Mouse (Mus musculus) thymus, adult 18-20 months (tissue): Measurements from ENCODE around the gene Spata46.

Experiments
- DNase-seq, 2 experiments: peaks; one replicate each; pipeline ENCODE4 v3.0.0; 2022; ENCODE audit warnings: mixed read lengths in 2 of 2

Gene Spata46

GRCm38 (mm10) chr1:170343081-170343480 lies 34.5 kb downstream of the Spata46 start:
- no peak for DNase-seq

GRCm38 (mm10) chr1:170343906-170344305 lies 35.3 kb downstream of the Spata46 start:
- no peak for DNase-seq

GRCm38 (mm10) chr1:170346266-170346665 lies 37.7 kb downstream of the Spata46 start:
- no peak for DNase-seq

- DNase-seq, result no peak
These were observed 42.5 kb downstream of the Spata46 start for GRCm38 (mm10) chr1:170351080-170351479.

GRCm38 (mm10) chr1:170353335-170353734 lies 44.7 kb downstream of the Spata46 start:
- DNase-seq, result no peak

GRCm38 (mm10) chr1:170360183-170360915 lies 51.7 kb downstream of the Spata46 start:
- DNase-seq, result no peak
